Mouse (Mus musculus) adrenal gland, postnatal 4 days (tissue): Measurements from ENCODE around the gene Gm5169. TPM values are rescaled to one million over a fixed set of nuclear protein-coding genes. Genes with fewer than 3 reads are reported as not detected.
"Not testable (repeated sequence)": the region's sequence is repeated elsewhere in the genome, so short reads cannot be mapped to it uniquely, and the experiment has no call there.

Experiments used
- DNase-seq, 2 experiments: peaks; one replicate each; pipeline ENCODE4 v3.0.0; 2021 to 2022; ENCODE audit warnings: low spot score in 2 of 2, mixed read lengths in 2 of 2
- long read RNA-seq, 2 experiments: library from polyadenylated mRNA; stranded (forward); transcript quantifications; one replicate each; pipeline ENCODE4 v2.0.0; 2021
- total RNA-seq, 2 experiments: library from RNA; stranded (reverse); gene quantifications; 2 replicates each; pipeline ENCODE4 v1.2.3; 2021

Gene Gm5169
- not detected for total RNA-seq
- long read RNA-seq, experiment 1, result 0 reads
- long read RNA-seq, experiment 2, result 0 reads

DNA sequence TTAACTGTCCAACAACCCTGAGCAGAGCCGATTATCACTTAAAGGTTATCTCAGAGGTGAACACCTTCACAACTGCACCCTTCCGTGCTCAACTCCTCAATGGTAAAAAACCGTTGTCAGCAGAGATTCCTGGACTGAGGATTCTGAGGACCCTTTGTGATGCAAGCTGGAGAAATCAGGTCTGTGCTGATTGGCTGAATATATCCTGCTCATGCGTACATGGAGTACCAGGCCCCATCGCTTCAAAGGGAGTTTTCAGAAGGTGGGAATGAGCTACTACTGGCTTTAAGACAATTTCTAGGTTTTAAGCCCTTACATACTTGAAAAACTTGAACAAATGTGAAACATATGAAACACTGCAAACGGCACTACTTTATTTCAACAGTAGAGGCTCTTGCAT is at the start of gene Gm5169:
Gm5169 (minus strand) TSS at position 101 of the 400 bp plus-strand sequence.
- DNase-seq, result not testable (repeated sequence)

DNA sequence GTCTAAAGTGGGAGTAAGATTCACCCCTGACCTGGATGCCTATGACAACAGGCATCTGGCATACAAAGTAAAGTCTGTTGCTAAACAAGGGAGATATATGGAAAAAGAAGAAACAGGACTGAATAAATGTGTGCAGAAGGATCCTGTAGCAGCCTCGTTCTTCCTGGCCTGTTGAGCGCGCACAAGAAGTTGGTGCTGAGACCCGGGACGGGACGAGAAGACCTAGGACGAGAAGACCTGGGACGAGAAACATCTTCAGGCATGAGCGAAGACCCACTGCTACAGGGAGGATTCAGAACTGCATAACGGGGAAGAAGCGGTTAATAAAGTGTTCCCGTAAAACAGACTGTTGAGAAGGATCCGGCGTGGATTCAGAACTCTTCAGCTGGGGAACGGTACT is 46.2 kb upstream of the Gm5169 start:
- DNase-seq, result not testable (repeated sequence)
